Mouse (Mus musculus): ENCODE data around the gene Camk1d.

GRCm38 (mm10) chr2:5643226-5643625, 71.1 kb downstream of the Camk1d start:
- no peak for TF ChIP-seq CTCF (IDR thresholded peaks at IDR 0.05; ENCODE audit: low read depth, low read length)
- TF ChIP-seq POLR2A (IDR thresholded peaks at IDR 0.05; ENCODE audit: extremely low read depth, insufficient read depth, low read length) = no peak
